Mouse (Mus musculus): ENCODE data around the gene Ppt1. TPM values are rescaled to one million over a fixed set of nuclear protein-coding genes. Genes with fewer than 3 reads are reported as not detected.

Gene Ppt1
- polyA plus RNA-seq, 1 experiment from 2014 or later, result 55.3 TPM

DNA sequence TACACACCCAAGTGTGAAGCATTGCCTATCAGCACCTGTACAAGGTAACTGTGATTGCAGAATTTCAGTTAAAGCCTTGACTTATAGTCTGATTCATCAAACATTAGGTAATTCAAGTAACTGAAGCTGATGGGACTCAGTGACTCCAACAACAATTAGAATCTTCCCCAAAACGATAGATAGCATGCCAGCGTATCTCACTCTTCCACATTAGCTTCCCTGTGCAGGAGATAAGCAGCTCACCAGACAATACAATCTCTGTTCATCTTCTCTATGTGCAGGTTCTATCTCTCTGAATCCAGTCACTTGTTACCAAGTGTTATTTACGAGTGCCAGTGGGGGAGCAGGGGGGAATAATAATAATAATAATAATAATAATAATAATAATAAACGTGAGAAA, 37.5 kb downstream of the Ppt1 start:
- Histone ChIP-seq H3K4me1 (no peaks in the 10 kb centered on the region), H3K9me3 (replicated peaks) (no peaks in the 10 kb centered on the region), H3K36me3 (peaks cover 42% of the 10 kb centered on the region), H3K27ac (no peak overlapping the region), H3K4me3 (no peak overlapping the region), H3K27me3 (ENCODE audit: low read depth, poor library complexity, severe bottlenecking) (no peaks in the 10 kb centered on the region)
- no peak for DNase-seq (ENCODE audit: low spot score)
- 87% methylated on average over 4 of the region's 4 CpGs for WGBS

DNA sequence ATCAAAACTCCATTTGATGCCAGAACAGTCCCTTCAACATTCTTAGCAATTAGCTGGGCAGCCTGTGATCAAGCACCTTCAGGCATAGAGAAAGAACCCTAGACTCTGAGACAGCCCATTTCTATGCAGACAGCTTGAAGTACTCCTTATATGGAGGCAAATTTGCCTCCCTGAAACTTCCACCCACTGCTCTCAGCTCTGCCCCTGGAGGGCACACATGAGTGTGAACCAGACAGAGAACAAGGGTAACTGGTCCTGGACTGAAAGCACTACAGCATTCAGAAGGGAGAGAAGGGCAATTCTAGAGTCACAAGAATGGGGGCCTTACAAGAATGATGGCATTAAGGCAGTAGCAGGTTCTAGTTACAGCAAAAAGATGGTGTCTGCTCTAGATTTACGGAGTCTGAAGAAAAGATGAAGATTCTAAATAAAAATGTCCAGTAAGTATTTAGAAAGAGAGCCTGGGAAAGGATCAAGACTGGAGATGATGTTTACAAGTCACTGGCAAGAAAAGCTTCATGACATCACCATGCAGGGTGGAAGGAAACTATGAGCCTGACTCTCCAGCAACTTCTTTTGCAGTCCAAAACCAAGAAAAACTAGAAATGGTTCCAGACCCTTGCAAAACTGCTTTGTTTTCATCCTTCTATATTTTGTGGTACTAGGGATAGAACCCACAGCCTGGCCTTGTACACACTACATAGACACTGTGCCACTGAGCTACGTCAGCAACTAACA, 42.5 kb downstream of the Ppt1 start:
- Histone ChIP-seq H3K36me3 (no peaks in the 10 kb centered on the region), H3K27ac (no peak overlapping the region), H3K9me3 (replicated peaks) (no peaks in the 10 kb centered on the region), H3K4me3 (no peak overlapping the region), H3K27me3 (ENCODE audit: low read depth, poor library complexity, severe bottlenecking) (no peaks in the 10 kb centered on the region), H3K4me1 (no peaks in the 10 kb centered on the region)
- 90% methylated on average over 2 of the region's 2 CpGs for WGBS
- no peak for DNase-seq (ENCODE audit: low spot score)

DNA sequence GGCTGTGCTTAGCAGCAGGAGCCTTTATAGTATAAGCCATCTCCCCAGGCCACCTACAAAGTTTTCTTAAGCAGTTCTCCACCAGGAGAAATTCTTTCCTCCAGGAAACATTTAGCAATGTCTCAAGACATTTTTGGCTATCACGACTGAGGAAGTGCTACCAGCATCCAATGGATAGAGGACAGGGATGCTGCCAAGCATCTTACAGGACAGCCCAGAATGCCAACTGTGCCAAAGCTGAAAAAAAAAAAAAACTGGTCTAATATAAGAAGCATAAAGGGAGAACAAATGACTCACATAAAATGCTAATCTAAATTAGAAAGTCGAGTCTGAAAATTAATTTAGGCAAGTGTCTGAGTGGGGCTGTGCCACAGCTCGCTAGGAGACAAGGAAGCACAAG, 46.5 kb downstream of the Ppt1 start:
- Histone ChIP-seq H3K4me3 (no peak overlapping the region), H3K27me3 (ENCODE audit: low read depth, poor library complexity, severe bottlenecking) (no peaks in the 10 kb centered on the region), H3K9me3 (replicated peaks) (no peaks in the 10 kb centered on the region), H3K36me3 (no peaks in the 10 kb centered on the region), H3K4me1 (peaks cover 19% of the 10 kb centered on the region), H3K27ac (no peak overlapping the region)
- DNase-seq (ENCODE audit: low spot score), result no peak
- 93% methylated on average over 3 of the region's 3 CpGs for WGBS

DNA sequence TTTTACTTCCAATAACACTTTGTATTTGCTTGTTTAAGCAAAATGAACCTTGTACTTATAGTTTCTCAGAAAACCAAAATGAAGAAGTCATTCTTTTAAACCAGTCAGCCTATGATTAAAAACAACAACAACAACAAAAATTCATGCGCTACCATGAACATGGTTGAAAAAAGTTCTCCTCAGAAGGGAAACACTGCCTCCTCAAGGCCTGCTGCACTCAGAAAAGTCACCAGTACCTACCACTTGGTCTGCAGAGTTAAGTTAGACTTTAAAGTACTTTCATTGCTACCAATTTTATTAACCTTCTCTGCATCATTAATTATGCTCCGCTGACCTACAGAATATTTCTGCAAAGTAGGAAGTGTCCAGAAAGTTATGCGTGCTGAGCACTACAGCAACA, 47.3 kb downstream of the Ppt1 start:
- Histone ChIP-seq H3K9me3 (replicated peaks) (no peaks in the 10 kb centered on the region), H3K27me3 (ENCODE audit: low read depth, poor library complexity, severe bottlenecking) (no peaks in the 10 kb centered on the region), H3K4me3 (no peak overlapping the region), H3K27ac (no peak overlapping the region), H3K36me3 (no peaks in the 10 kb centered on the region), H3K4me1 (peaks cover 19% of the 10 kb centered on the region)
- 95% methylated on average over 3 of the region's 3 CpGs for WGBS
- no peak for DNase-seq (ENCODE audit: low spot score)

DNA sequence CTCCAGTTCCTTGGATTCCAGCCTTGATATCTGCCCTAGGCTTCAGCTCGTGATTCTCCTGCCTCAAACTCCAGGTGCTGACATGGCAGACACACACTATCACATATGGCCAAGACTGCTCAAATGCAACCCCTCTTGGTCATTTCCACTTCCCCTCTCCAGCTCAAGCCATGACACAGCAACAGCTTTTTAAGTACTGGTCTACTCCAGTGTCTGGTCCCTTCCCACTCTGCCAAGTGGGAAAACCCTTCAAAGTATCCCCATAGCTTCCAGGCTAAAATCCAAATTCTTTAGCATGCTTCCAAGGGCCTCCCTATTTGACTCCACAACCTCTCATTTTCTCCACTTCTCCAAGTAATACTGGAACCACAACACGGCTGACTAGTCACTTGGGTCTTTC, 48.0 kb downstream of the Ppt1 start:
- Histone ChIP-seq H3K27me3 (ENCODE audit: low read depth, poor library complexity, severe bottlenecking) (no peaks in the 10 kb centered on the region), H3K4me1 (peaks cover 19% of the 10 kb centered on the region), H3K9me3 (replicated peaks) (no peaks in the 10 kb centered on the region), H3K27ac (no peak overlapping the region), H3K36me3 (no peaks in the 10 kb centered on the region), H3K4me3 (0 out of 2 replicates have a peak overlapping the region, but pooled peaks have one; percentile 85)
- WGBS, result 87% methylated on average over 2 of the region's 2 CpGs
- DNase-seq (ENCODE audit: low spot score), result no peak

DNA sequence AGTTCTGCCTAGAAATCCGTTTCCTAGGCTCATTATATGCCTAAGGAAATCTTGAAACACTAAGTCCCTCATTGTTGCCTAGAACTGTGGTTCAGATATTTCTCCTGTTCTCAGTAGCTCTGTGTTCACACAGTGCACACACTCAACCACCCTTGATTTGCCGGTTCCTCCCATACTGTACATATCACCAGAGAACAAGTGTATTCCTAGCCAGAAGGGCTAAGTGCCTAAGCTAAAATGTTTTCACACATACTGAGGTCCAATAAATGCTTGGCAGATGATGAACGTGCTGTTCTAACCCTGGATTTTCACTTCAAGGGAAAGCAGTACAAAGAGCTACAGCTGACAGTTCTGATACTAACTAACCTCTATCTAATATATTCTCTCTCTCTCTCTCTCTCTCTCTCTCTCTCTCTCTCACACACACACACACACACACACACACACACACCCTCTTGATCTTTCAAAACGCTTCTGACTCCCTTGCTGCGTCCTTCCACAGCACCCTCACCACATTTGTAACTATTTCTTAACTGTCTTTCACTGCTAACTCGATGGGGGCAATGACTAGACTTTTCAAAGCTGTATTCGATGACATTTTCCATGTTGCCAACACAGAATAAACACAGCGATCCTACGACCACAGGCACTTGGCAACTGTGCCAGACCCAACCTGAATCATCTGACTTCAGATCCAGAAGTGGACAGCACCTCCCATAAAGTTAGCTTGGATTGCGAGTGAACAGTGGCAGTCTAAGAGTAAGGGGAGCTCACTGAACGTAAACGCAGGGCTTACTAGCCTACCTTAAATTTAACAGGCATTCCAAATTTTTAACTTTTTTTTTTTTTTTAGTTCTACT, 48.7 kb downstream of the Ppt1 start:
- peak overlapping the region; percentile 85 for H3K4me3 ChIP-seq
- no peaks in the 10 kb centered on the region for H3K9me3 ChIP-seq (replicated peaks)
- DNase-seq (ENCODE audit: low spot score), result no peak
- no peak overlapping the region for H3K27ac ChIP-seq
- no peaks in the 10 kb centered on the region for H3K36me3 ChIP-seq
- WGBS, result 54% methylated on average over 12 of the region's 12 CpGs
- H3K4me1 ChIP-seq, result peaks cover 19% of the 10 kb centered on the region
- H3K27me3 ChIP-seq (ENCODE audit: low read depth, poor library complexity, severe bottlenecking), result no peaks in the 10 kb centered on the region

DNA sequence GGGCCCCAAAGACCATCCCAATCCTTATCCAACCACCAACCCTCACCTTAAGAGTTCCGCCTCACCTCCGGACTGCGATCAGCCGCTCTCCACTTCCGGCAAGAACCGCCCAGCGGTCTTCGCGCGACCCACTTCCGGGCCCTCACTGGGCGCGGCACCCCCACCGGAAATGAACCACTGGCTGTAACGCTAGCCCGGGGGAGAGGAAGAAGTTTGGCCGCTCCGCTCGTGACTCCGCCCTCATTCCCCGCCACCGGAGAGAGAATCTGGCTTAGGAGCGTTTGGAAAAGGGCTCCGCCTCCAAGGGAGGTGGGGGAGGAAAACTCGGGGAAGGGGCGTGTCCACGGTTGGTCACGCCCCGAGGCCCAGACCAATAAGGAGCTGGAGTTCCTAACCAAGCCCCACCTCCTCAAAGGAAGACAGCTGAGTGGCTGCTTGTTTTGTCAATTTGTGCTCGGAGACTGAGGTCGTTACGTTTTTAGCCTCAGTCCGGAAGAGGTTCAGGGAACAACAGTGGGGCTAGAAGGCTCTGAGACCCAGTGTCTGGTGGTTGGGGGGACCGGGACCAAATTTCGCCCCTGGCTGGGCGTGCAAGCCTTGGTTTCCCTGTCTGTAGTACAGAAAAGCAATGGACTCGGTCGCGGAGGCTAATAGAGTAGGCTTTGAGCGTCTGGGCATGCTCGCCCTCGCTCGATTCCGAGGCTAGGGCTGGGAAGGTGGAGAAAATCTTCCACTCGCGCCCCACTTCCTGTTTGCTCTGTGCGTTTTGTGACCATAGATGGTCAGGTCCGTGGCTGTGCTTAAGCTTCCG, 49.9 kb downstream of the Ppt1 start, which contains the start of gene Cap1:
Cap1 (minus strand) TSS at position 289 of the 811 bp plus-strand sequence.
- Histone ChIP-seq H3K27me3 (ENCODE audit: low read depth, poor library complexity, severe bottlenecking) (no peaks in the 10 kb centered on the region), H3K4me3 (peak within 1 kb of the TSS; percentile 85), H3K36me3 (no peaks in the 10 kb centered on the region), H3K27ac (peak within 1 kb of the TSS; percentile 97), H3K9me3 (replicated peaks) (no peaks in the 10 kb centered on the region), H3K4me1 (peaks cover 19% of the 10 kb centered on the region)
- WGBS, result under 1% methylated on average over 49 of the region's 49 CpGs
- DNase-seq (ENCODE audit: low spot score), result peak; percentile 96

DNA sequence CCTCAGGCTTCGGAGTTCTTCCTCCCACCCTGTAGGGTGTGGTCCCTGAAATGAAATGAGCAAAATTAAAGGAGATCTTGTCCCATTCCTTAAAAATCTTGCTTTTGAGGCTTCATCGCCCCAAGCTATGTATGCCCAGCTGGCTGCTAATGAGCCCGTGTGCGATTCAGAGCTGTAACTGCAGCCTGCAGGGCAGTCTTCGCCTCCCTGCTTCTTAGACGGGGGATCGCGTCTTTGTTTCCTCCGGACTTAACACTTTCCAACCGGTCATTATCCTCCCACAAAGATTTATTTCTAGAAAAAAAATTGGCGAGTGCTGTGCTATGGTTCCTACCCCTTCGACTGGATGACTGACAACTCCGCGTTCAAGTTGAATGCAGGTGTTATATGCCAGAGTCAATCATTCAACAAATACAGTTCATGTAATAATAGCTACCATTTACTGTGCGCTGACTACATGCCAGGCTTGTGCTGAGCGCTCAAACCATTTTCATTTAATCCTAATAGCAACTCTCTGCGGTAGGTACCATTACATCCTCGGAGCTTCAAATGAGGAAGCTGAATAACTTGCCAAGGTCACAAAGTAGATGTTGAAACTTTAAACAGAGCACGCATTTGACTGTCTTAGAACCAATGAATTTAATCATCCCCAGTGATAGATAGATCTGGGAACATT, 50.7 kb downstream of the Ppt1 start:
- H3K9me3 ChIP-seq (replicated peaks), result no peaks in the 10 kb centered on the region
- no peak for DNase-seq (ENCODE audit: low spot score)

DNA sequence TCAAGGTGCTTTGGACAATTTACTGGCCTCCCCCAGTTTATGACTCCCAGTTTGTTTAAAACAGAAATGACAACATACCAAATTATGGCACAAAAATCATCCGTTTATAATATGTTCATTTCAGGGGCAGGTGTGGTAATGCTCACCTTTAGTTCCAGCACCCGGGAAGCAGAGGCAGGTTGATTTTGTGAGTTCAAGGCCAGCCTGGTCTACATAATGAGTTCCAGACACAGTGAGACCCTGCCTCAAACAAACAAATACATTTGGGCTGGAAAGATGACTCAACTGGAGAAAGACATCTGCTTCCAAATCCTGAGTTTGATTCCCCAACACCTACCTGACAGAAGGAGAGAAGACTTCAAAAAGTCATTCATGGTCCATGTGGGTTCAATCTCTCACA, 51.3 kb downstream of the Ppt1 start:
- Histone ChIP-seq H3K4me1 (peaks cover 22% of the 10 kb centered on the region), H3K27me3 (ENCODE audit: low read depth, poor library complexity, severe bottlenecking) (no peaks in the 10 kb centered on the region), H3K9me3 (replicated peaks) (no peaks in the 10 kb centered on the region), H3K4me3 (peak overlapping the region; percentile 85), H3K36me3 (no peaks in the 10 kb centered on the region), H3K27ac (peak overlapping the region; percentile 97; the same call in 1 of the 2 replicates)
- no peak for DNase-seq (ENCODE audit: low spot score)
- 71% methylated on average over 2 of the region's 2 CpGs for WGBS

More for the DNA sequence above, 50.7 kb downstream of the Ppt1 start:
- H3K27ac ChIP-seq, result peak overlapping the region; percentile 97
- no peaks in the 10 kb centered on the region for H3K27me3 ChIP-seq (ENCODE audit: low read depth, poor library complexity, severe bottlenecking)
- H3K36me3 ChIP-seq, result no peaks in the 10 kb centered on the region
- 8% methylated on average over 19 of the region's 19 CpGs for WGBS
- H3K4me3 ChIP-seq, result peak overlapping the region; percentile 85
- peaks cover 22% of the 10 kb centered on the region for H3K4me1 ChIP-seq

DNA sequence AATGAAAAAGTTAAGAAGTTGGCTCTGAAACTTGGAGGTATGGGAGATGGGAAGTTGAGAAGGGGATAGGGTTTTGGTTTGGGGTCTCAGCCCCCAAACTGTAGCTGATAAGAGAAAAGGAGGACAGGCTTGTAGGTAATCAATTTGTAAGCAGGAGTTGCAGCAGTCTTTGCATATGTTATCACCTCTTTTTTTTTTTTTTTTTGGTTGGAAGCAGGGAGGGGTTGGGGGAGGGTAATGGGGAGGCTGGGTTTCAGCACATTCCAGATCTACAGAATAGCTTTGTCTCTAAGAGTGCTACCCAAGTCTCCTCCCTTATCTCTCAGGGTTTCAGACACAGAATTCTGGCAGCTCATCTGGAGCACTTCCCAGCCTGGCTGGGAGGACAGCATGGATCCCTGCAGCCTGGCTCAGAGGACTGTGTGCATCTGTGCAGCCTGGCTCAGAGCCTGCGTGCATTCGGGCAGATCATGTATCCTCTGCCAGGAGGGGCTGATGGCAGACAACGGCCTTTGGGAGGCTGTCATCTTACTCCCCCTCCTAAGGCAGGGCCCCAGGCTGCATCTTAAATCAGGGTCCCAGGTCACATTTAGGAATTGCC, 54.9 kb downstream of the Ppt1 start:
- H3K36me3 ChIP-seq, result no peaks in the 10 kb centered on the region
- WGBS, result 23% methylated on average over 3 of the region's 3 CpGs
- no peaks in the 10 kb centered on the region for H3K9me3 ChIP-seq (replicated peaks)
- no peak for DNase-seq (ENCODE audit: low spot score)
- H3K4me3 ChIP-seq, result no peak overlapping the region
- no peak overlapping the region for H3K27ac ChIP-seq
- no peaks in the 10 kb centered on the region for H3K27me3 ChIP-seq (ENCODE audit: low read depth, poor library complexity, severe bottlenecking)
- H3K4me1 ChIP-seq, result peaks cover 9% of the 10 kb centered on the region; the same call in 1 of the 2 replicates

DNA sequence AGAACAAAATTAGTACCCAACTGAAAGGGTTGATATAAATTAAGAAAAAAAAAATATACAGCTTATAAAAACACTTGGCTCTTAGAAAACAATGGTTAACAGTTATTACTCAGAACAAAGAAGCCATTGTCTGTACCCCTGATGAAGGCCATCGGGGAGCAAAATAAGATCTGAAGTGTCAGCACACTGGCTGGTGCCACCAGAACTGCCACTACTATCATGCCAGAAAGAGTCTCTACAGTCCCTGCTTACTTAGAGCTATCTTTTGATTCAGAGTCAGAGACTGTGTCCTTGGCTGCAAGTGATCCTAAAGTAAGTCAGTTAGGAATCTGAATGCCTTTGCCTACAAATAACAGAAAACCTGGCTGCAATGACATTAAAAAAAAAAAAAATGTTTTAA, 55.6 kb downstream of the Ppt1 start:
- no peak for DNase-seq (ENCODE audit: low spot score)
- WGBS, result 77% methylated on average over 1 of the region's 1 CpGs

DNA sequence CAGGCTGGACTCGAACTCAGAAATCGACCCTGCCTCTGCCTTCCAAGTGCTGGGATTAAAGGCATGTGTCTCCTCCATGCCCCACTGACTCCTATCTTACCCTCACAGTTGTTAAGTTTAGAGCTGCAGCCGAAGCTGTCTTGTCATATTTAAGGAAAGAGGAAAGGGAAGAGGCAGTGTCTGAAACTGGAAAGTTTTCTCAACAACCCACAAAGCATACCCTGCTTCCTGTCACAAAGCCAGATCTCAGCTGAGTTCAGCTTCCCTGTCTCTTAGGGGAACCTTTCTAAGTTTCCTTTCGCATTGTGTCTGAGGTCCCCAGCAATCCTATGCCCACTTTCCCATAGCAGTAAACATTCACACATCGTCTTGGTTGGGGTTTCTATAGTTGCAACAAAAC, 56.1 kb downstream of the Ppt1 start:
- WGBS, result 78% methylated on average over 5 of the region's 5 CpGs

More for the DNA sequence above, 55.6 kb downstream of the Ppt1 start:
- no peak overlapping the region for H3K4me3 ChIP-seq
- H3K27ac ChIP-seq, result no peak overlapping the region
- H3K27me3 ChIP-seq (ENCODE audit: low read depth, poor library complexity, severe bottlenecking), result no peaks in the 10 kb centered on the region
- H3K9me3 ChIP-seq (replicated peaks), result no peaks in the 10 kb centered on the region
- peaks cover 9% of the 10 kb centered on the region; the same call in 1 of the 2 replicates for H3K4me1 ChIP-seq
- H3K36me3 ChIP-seq, result no peaks in the 10 kb centered on the region

More for the DNA sequence above, 56.1 kb downstream of the Ppt1 start:
- Histone ChIP-seq H3K4me3 (no peak overlapping the region), H3K27ac (no peak overlapping the region), H3K36me3 (no peaks in the 10 kb centered on the region), H3K4me1 (peaks cover 5% of the 10 kb centered on the region; the same call in 1 of the 2 replicates), H3K9me3 (replicated peaks) (no peaks in the 10 kb centered on the region), H3K27me3 (ENCODE audit: low read depth, poor library complexity, severe bottlenecking) (no peaks in the 10 kb centered on the region)
- DNase-seq (ENCODE audit: low spot score), result no peak

Data from limb, embryonic 10.5 days (tissue).